Mouse (Mus musculus) brain, embryonic 14.5 days (tissue): ENCODE results near the gene Serpinh1.

ENCODE experiments used
- CTCF ChIP-seq: fragments of 200-500 bp; IDR thresholded peaks from 2 replicates; pipeline ENCODE4 v1.5.1; 2012; ENCODE audit warnings: inconsistent platforms, mild to moderate bottlenecking, moderate library complexity, borderline replicate concordance; ENCODE audit not compliant: insufficient read depth, insufficient read length; ENCODE audit errors: extremely low read depth
- POLR2A ChIP-seq: fragments of 200-500 bp; IDR thresholded peaks from 2 replicates; pipeline ENCODE4 v1.6.1; 2012; ENCODE audit warnings: mild to moderate bottlenecking, inconsistent platforms, borderline replicate concordance; ENCODE audit not compliant: poor library complexity, insufficient read depth, insufficient read length, severe bottlenecking; ENCODE audit errors: extremely low read depth

DNA sequence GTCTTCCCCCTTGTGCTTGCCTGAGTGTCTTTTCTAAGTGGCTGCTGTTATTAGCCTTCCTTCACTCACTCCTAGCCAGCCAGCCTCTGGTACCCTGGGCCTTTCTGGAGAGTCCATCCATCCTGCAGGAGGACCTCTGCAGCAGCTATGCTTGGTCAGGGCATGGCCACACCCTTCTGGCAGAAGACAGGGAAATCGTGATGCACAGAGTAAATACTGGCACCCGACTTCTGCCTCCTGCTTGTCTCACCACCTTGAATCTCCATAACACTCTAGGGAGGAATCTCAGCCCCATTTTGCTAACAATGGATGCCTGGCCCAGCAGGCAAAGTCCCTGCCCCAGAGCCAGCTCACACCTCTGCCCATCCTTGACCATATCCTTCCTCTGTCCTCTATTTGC, 39.7 kb upstream of the Serpinh1 start:
- TF ChIP-seq CTCF (no peak), POLR2A (no peak)
